Mouse (Mus musculus): Measurements from ENCODE around the gene Dip2c.

DNA sequence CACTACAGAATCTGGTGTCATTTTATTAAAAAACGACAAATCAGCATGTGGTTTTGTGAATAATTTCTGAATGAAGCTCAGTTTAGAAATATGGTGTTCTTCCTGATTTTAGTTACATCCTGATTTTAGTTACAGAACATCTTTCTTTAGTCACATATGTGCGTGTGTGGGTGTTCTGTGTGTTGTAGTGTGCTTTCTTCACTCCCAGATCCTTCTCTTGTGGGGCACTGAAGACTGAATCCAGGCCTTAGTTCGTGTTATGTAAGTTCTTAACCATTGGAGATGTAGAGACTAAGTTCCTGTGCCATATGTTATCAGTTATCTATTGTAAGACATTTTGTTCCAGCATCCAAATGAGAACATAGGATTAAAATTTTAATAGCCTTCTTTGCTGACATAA, 117.1 kb downstream of the Dip2c start:
- TF ChIP-seq CTCF (IDR thresholded peaks at IDR 0.05; ENCODE audit: extremely low read depth, insufficient read depth, low read length) (no peak), POLR2A (IDR thresholded peaks at IDR 0.05; ENCODE audit: extremely low read depth, insufficient read depth, low read length) (no peak)

Measured in cortical plate, adult 2 months (tissue).